Mouse (Mus musculus): ENCODE results near the gene Fkbp1a.

DNA sequence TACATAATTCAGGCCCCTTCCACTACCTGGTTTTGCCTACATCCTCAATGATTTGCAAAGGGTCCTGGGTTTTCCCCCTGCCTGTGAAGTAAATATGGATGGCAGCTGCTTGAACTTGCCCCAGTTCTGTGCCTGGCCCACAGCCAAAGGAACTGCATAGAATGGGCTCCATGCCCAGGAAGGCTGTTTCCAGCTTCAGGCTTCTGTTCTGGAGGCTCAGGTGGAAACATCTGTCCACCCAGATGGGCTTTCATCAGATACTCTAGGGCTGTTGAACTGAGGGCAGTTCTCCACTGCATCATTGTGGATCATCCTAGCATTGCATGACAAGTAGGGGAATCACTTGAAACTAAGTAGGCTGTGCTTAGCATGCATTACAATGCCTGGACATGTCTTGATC lies 30.1 kb upstream of the Fkbp1a start:
- TF ChIP-seq CTCF (conservative IDR thresholded peaks at IDR 0.05; ENCODE audit: insufficient read depth, insufficient read length, low read depth, low read length) (no peak), POLR2A (IDR thresholded peaks at IDR 0.05; ENCODE audit: low read depth, low read length) (no peak)
